Mouse (Mus musculus) MEL-GATA-1-ER (cell line): ENCODE results near the gene Cast.

Experiments
- DNase-seq: peaks from one replicate; pipeline ENCODE4 v3.0.0-alpha.2; 2012; ENCODE audit warnings: low read depth; ENCODE audit errors: extremely low read depth

Cast gene

GRCm38 (mm10) chr13:74808152-74808929 lies at the start of gene Cast:
Gene Cast, minus strand, starts transcription at chr13:74808810.
- DNase-seq: peak; percentile 55

GRCm38 (mm10) chr13:74854338-74855047 lies 45.9 kb upstream of the Cast start:
- peak; percentile 87 for DNase-seq

- no peak for DNase-seq
These were observed 42.2 kb upstream of the Cast start for GRCm38 (mm10) chr13:74850823-74851222.

GRCm38 (mm10) chr13:74845886-74846285 lies 37.3 kb upstream of the Cast start:
- no peak for DNase-seq

- DNase-seq: no peak
These were observed 25.9 kb upstream of the Cast start for GRCm38 (mm10) chr13:74834543-74834942.

- DNase-seq: no peak
These were observed 13.5 kb upstream of the Cast start for GRCm38 (mm10) chr13:74822095-74822494.

- no peak for DNase-seq
These were observed 7.1 kb upstream of the Cast start for GRCm38 (mm10) chr13:74815753-74816152.

- DNase-seq: peak; percentile 66
These were observed 1.0 kb downstream of the Cast start for GRCm38 (mm10) chr13:74807446-74808151.

- no peak for DNase-seq
These were observed 1.7 kb downstream of the Cast start for GRCm38 (mm10) chr13:74806934-74807333.

- no peak for DNase-seq
These were observed 14.2 kb downstream of the Cast start for GRCm38 (mm10) chr13:74794435-74794834.

- no peak for DNase-seq
These were observed 20.9 kb downstream of the Cast start for GRCm38 (mm10) chr13:74787681-74788080.

- DNase-seq: no peak
These were observed 36.5 kb downstream of the Cast start for GRCm38 (mm10) chr13:74772151-74772550.

- peak; percentile 89 for DNase-seq
These were observed 38.1 kb downstream of the Cast start for GRCm38 (mm10) chr13:74770480-74770879.

- DNase-seq: peak; percentile 12
These were observed 38.7 kb downstream of the Cast start for GRCm38 (mm10) chr13:74769871-74770270.

- no peak for DNase-seq
These were observed 41.4 kb downstream of the Cast start for GRCm38 (mm10) chr13:74767186-74767585.

- DNase-seq: no peak
These were observed 45.9 kb downstream of the Cast start for GRCm38 (mm10) chr13:74762741-74763140.

- DNase-seq: no peak
These were observed 49.5 kb downstream of the Cast start for GRCm38 (mm10) chr13:74759152-74759551.

GRCm38 (mm10) chr13:74743219-74743618 lies 65.4 kb downstream of the Cast start:
- no peak for DNase-seq

GRCm38 (mm10) chr13:74736396-74736795 lies 72.2 kb downstream of the Cast start:
- DNase-seq: no peak

- DNase-seq: peak; percentile 37
These were observed 72.8 kb downstream of the Cast start for GRCm38 (mm10) chr13:74735834-74736233.

GRCm38 (mm10) chr13:74733726-74734125 lies 74.9 kb downstream of the Cast start:
- DNase-seq: no peak

GRCm38 (mm10) chr13:74719002-74719401 lies 89.6 kb downstream of the Cast start:
- no peak for DNase-seq
